Mouse (Mus musculus) gastrocnemius, postnatal 14 days (tissue): ENCODE results near the gene Cldn22. TPM values are rescaled to one million over a fixed set of nuclear protein-coding genes. Genes with fewer than 3 reads are reported as not detected.
A peak's percentile ranks its signal among the peaks of the same experiment; 100 is the strongest.
"Not testable (repeated sequence)": the region's sequence is repeated elsewhere in the genome, so short reads cannot be mapped to it uniquely, and the experiment has no call there.

ENCODE experiments used
- DNase-seq: peaks from one replicate; pipeline ENCODE4 v3.0.0; 2021; ENCODE audit warnings: mixed read lengths
- intact Hi-C: fragments of 180-260 bp; cut with DNase I; formaldehyde crosslinking; loops from one replicate; pipeline ENCODE4 v1.15.1; 2025; ENCODE audit warnings: low total_unique reads
- long read RNA-seq, 2 experiments: library from polyadenylated mRNA; stranded (forward); transcript quantifications; one replicate each; pipeline ENCODE4 v2.0.0; 2021
- total RNA-seq, 2 experiments: library from RNA; stranded (reverse); gene quantifications; 2 replicates each; pipeline ENCODE4 v1.2.3; 2021

Cldn22 gene
- under 1 TPM in 1 of 2 experiments, not detected in 1; 0.29 TPM for total RNA-seq
- long read RNA-seq, experiment 1: 0 reads
- long read RNA-seq, experiment 2: 0 reads

DNA sequence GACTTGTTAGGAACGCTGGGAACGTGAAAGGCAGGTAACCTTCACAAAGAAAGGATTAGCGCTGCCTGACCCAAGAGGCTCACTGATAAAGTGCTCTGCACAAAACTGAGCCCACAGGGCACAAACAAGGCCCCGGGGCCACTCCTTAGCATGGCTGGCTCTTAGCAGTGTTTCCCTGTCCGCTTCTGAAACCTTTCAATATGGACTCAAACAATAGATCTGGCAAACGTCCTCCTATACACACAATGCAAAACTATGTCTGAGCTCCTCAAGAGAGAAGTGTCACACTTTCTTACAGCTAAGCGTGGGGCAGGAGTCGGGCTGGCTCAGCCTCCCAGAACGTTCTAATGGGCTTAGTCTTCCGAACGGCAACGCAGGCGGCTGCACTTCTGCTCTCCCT lies at the start of gene Cldn22:
Gene Cldn22, plus strand, starts transcription at position 301 of the 400 bp plus-strand sequence.
- no peak for DNase-seq
- intact Hi-C loops: no loop called here

DNA sequence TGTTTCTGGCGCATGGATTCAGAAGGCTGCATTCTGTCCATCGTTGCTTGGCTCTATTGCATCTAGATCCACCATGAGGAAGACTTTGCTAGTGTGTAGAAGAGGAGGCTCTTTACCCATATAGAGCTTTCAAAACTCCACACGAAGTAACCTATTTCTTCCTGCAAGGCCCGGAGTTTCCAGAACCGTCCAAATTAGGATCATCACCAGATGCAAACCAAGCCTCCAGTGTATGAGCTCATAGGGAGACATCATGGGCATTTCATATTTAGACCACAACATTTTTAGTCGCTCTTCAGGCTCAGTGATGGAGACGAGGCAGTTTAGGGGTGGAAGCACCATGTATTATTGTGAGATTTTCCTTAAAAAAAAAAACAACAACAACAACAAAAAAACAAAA lies 46.9 kb upstream of the Cldn22 start:
- intact Hi-C loops: no loop called here
- DNase-seq: no peak

DNA sequence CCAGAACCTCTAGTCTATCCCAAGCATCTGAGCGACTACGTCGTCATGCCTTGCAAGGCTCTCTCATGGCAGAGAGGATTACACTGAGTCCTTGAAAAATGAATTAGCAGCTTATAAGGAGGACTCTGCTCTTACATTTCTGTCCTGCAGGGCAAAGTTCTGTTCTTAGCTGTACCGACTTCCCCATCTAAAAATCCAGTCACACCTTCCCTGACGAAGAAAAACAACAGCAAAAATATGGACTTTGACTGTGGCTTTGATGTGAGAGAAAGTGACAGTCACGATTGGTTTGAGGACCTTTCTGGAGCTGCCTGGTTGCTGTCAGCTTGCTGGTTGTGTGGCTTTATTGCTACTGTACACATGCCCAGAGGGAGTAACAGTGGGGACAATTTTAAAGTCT lies 44.7 kb upstream of the Cldn22 start:
- intact Hi-C loops: no loop called here
- no peak for DNase-seq

DNA sequence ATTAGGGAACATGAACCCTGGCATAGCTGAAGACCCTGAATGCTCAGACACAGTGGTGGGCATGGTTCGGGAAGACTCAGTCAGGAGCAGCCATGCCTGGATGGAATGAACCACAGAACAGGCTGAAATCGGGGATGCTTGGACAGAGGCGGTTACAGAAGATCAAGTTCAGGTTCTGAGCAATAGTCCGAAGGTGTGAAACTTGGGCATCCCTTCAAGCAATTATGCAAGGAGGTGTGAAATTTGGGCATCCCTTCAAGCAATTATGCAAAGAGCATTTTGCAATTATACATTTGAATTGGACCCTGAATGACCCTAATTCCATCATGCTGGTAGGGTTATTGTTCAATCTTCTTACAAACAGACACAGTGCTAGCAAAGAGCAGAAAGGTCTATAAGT lies 42.4 kb upstream of the Cldn22 start:
- intact Hi-C loops: no loop called here
- DNase-seq: no peak

DNA sequence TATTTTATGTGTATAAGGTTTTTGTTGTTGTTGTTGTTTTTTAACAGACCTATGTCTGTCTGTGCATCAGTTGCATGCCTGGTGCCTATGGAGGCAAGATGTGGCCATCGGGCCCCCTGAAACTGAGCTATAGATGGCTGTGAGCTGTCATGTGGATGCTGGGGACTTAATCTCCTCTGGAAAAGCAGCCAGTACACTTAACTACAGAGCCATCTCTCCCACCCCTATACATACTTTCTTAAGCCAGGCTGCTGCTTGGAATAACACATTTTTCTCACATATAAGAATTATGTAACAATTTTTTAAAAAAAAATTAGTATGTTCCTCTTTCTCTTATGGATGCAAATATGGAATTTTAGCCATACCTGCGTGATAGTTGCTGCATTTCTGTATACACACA lies 40.7 kb upstream of the Cldn22 start:
- no peak for DNase-seq
- intact Hi-C loops: no loop called here

DNA sequence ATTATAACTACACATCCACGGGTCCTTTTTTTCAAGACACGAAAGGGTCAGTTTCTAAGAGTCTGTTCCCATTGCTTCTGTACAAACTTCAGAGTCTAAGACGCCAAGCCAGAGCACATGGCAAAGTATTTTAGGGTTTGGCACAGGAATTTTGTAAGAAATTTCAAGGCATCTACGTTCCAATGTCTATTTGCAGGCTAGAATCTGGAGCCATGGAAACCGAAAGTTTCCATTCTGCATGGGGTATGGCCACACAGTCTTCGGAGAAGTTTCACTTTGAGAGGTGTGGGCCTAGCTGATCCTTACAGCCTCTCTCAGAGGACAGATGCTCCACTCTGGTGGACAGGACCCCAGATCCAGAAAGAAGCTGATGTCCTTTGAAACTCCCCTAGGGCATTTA lies 40.3 kb upstream of the Cldn22 start:
- peak; percentile 14 for DNase-seq
- intact Hi-C loops: no loop called here

DNA sequence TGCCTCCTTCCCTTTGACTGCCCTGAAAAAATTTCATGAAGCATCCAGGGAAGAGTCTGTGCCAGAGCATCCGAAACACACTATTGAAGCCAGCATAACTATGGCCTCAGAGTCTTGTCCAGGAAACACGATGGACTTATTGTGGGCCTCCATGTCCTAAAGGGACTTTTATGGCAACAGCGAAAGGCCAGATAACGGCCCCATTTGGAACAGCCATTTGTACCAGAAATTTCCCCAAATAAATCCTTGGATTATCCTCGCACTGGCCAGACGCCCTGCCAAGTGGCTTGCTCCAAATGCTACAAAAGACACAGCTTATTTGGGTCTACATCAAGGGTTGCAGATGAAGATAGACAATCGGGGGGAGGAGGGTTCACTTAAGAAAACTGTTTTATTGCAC lies 39.8 kb upstream of the Cldn22 start:
- DNase-seq: peak; percentile 46
- intact Hi-C loops: no loop called here

GRCm38 (mm10) chr8:47786323-47786722 lies 38.0 kb upstream of the Cldn22 start:
- DNase-seq: no peak
- intact Hi-C loops: no loop called here

DNA sequence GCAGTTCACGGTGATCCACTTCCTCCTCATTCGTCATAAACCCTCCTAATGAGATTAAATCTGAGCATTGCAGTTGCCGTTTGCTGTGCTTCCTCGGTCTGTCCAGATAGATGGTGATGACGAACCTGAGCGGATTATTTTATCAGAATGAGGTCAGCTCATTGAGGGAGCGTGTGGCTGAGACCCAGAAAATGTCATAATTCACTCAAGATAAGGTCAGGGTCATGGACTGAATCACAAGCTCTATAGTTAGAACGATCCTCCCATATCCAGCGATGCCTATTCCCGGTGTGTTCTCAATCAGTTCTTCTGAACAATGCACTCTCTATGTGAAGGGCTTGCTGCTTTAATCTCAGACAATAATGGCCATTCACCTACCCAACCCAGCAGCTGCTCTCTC lies 36.6 kb upstream of the Cldn22 start:
- intact Hi-C loops: no loop called here

DNA sequence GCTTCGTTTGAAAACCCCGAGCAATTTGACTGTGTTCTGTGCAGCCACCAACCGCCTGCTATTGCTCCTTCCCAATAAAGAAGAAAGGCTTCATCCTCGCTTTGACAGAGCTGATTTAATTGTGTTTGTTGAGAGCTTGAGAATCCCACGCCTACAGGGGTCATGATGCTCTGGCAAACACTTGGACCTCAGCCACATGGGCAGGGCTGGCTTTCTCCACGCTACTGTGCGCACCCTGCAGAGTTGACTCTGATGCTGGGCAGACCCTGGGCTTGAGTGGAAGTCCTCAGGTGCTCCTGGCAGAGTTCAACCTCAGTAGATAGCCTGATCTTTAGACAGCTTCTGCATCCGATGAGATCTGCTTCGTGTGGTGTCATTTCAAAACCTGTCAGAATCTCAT lies 32.3 kb upstream of the Cldn22 start:
- intact Hi-C loops: no loop called here
- no peak for DNase-seq

More for the DNA sequence above, 36.6 kb upstream of the Cldn22 start:
- DNase-seq: no peak

DNA sequence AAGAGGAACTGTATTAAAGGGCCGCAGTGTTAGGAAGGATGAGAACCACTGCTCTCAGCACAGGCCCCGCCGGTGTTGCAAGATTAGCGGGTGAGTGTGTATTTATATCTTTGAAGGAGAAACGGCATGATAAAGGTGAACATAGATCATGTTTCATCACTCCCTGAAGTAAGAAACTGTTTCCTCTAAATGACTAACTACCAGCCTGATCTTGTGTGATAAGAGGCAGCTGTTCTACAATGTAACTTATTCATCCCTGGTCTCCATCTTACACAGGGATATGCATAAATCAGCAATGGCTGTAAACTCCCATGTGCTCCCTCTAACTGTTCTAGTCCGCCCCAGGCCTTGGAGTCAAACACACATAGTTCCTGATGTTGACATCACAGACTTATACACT lies 24.8 kb upstream of the Cldn22 start:
- DNase-seq: no peak
- intact Hi-C loops: no loop called here

DNA sequence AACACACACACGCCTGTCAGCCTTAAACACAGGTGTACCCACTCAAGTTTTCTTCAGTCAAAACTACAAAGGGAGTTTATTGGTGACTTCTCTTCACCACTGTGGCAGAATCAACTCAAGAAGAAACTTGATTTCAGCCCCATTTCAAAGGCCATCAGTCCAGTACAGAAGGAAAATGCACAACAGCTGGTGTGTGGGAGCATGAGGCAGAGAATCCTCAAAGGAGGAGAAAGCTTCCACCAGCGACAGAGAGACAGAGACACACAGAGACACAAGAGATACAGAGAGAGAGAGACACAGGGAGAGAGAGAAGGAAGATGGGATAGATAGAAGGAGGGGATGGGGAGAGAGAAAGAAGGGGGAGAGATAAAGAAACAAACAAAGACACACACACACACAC lies 21.9 kb upstream of the Cldn22 start:
- intact Hi-C loops: no loop called here
- DNase-seq: no peak

GRCm38 (mm10) chr8:47804262-47804661 lies 20.0 kb upstream of the Cldn22 start:
- intact Hi-C loops: no loop called here

DNA sequence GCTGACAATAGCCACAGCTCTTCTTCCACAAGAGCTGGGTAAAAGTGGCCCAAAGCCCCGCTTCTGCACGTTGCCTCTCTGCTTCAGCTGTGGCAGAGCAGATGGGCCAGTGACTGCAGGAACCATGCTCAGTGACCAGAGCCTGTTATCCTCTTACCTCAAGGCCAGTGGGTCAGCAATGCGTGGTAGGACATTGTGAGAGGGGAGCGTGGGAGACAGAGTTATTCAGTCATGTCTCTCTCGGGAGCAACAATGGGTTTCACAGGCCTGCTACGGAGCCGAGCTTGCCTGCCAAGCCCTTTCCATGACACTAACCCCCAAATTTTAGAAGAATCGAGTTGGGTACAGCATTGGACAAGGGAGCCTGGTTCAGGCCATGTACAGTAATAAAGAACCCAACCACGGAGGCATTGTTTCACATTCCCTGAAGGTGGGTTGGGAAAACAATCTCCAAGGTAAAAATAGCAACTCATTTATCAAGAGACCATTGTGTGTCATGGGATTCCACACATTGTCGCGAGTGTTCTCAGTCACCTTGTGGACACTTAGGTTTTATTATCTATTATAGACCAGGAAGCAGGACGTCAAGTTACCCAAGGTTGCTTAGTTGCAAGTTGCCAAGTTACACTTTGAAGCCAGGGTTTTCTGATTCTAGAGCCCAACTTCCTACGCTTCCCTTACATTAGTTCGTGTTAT lies 14.2 kb upstream of the Cldn22 start:
- intact Hi-C loops: no loop called here
- no peak for DNase-seq

More at GRCm38 (mm10) chr8:47804262-47804661, 20.0 kb upstream of the Cldn22 start:
- no peak for DNase-seq

DNA sequence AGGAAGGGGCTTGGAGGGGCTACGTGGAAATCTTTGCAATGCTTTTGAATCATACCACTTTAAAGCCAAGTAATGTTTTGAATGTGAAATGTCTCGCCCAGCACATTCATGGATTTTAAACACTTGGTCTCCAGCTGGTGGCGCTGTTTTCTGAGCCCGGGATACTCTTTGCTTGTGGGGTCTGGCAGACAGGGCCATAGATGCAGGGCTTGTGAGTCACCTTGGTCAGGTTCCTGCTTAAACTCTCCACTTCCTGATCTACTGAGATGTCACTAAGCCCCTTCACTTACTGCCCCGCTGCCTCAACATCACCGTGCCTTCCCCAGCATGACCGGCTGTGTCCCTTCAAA lies 13.6 kb upstream of the Cldn22 start:
- DNase-seq: no peak
- intact Hi-C loops: no loop called here

DNA sequence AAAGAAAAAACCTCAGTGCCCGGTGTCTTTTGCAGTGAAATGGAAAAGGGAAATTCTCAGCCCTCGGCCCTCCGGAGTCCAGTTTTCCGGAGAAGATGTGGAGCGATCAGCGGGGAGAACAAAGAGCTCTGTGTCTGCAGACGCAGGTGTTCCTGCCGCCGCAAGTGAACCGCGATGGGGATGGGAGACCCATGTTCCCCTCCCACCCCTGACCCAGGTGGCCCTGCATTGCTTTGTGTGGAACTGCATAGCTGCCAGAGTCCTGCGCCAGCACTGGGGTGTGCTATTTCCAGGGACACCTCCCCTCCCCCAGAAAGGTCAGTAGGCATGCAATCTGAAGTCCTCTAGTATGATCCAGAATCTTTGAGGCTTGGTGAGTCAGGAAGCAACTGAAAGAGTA lies 13.1 kb upstream of the Cldn22 start:
- intact Hi-C loops: no loop called here
- DNase-seq: no peak

DNA sequence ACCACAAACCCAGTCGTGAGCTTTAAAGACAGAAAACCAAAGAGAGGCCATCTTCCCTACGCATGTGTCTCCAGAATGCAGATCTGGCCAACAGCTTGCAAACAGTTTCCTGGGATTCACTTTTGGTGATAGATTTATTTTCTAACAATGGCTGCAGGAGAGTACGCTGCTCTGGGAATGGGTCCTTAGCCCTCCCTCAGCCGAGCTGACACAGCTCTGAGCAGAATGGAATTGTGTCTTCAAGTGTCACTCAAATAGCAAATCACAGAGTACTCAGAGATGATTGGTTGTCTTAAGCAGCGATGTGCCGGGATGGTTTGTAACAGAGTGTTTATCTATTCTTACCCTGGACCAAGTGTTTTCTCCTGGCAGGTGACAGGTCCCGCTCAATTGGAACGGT lies 5.2 kb upstream of the Cldn22 start:
- intact Hi-C loops: no loop called here
- no peak for DNase-seq

GRCm38 (mm10) chr8:47820914-47821772 lies 3.1 kb upstream of the Cldn22 start:
- intact Hi-C loops: no loop called here
- no peak for DNase-seq

- intact Hi-C loops: no loop called here
- no peak for DNase-seq
Measured at GRCm38 (mm10) chr8:47821843-47822242, 2.4 kb upstream of the Cldn22 start, which contains the start of gene Cldn24. Gene Cldn24 (plus strand): TSS chr8:47822143.

GRCm38 (mm10) chr8:47822541-47822940 lies 1.7 kb upstream of the Cldn22 start:
- intact Hi-C loops, DNase-seq: not testable (repeated sequence)

DNA sequence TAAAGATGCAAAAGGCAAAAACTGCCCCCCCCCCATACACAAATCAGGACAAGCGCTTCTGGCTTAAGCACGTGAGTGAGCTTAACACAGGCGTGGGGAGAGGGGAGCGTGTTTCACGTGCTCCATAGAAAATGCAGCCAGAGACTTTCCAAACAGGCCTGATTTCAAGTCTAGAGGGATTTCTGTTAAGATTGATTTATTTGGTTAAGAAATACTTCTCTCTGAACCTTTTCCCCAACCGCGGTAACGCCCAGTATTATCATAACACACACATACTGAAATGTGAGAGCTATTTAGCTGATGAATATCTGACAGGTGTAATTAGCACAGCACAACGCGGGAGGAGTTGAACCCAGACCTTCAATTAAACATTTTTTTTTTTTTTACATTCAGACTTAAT lies 505 bp upstream of the Cldn22 start:
- intact Hi-C loops: no loop called here
- DNase-seq: no peak
